Mouse (Mus musculus) intestine, embryonic 14.5 days (tissue): ENCODE results near the gene Dscam. TPM values are rescaled to one million over a fixed set of nuclear protein-coding genes. Genes with fewer than 3 reads are reported as not detected.

Experiments
- ATAC-seq: fragments of 200-750 bp; cut with Nextera tagmentation; replicated peaks from 2 replicates; pipeline ENCODE4 v1.8.0; 2017; ENCODE audit warnings: low read depth, moderate number of reproducible peaks, moderate TSS enrichment, moderate library complexity; ENCODE audit not compliant: low FRiP score, low TSS enrichment
- DNase-seq: peaks from one replicate; pipeline ENCODE4 v3.0.0-alpha.2; 2018; ENCODE audit warnings: low spot score
- H3K27ac ChIP-seq: fragments of 300-500 bp; sonication (generic); 2 replicates; pipeline ENCODE4 v1.5.1; 2014; ENCODE audit warnings: low read depth, mild to moderate bottlenecking, control low read depth
- H3K27me3 ChIP-seq: fragments of 300-500 bp; sonication (generic); replicated peaks from 2 replicates; pipeline ENCODE4 v1.6.1; 2014; ENCODE audit warnings: low read length, control low read depth; ENCODE audit not compliant: control insufficient read depth, insufficient read depth
- H3K36me3 ChIP-seq: fragments of 300-500 bp; sonication (generic); 2 replicates; pipeline ENCODE4 v1.6.1; 2014; ENCODE audit warnings: low read length, control low read depth; ENCODE audit not compliant: control insufficient read depth, insufficient read depth
- H3K4me1 ChIP-seq: fragments of 300-500 bp; sonication (generic); replicated peaks from 2 replicates; pipeline ENCODE4 v1.6.1; 2014; ENCODE audit warnings: low read length, control low read depth, mixed read lengths; ENCODE audit not compliant: control insufficient read depth, insufficient read depth
- H3K4me2 ChIP-seq: fragments of 300-500 bp; sonication (generic); 2 replicates; pipeline ENCODE4 v1.6.1; 2014; ENCODE audit warnings: low read length
- H3K4me3 ChIP-seq: fragments of 300-500 bp; sonication (generic); 2 replicates; pipeline ENCODE4 v1.5.1; 2014; ENCODE audit warnings: low read depth, low read length, control low read depth, mixed read lengths
- H3K9ac ChIP-seq: fragments of 300-500 bp; sonication (generic); 2 replicates; pipeline ENCODE4 v1.6.1; 2014; ENCODE audit warnings: mild to moderate bottlenecking, low read length
- H3K9me3 ChIP-seq: fragments of 300-500 bp; sonication (generic); 2 replicates; pipeline ENCODE4 v1.6.1; 2016; ENCODE audit warnings: low read length, control low read depth; ENCODE audit not compliant: control insufficient read depth
- WGBS: fragments of 180-500 bp; shearing (Covaris S2); extraction: QIAGEN DNeasy Blood & Tissue Kit; methylation state at CpG from one replicate; pipeline ENCODE4 v1.1.7; 2014; 5-methylcytosine and 5-hydroxymethylcytosine counted together
- polyA plus RNA-seq: library from polyadenylated mRNA; unstranded; fragments of >200 nt; fragmentation: Nextera tagmentation; extraction: Ambion mirVana; gene quantifications from 2 replicates; pipeline ENCODE4 v1.2.1, GENCODE M21; 2014

The Dscam gene
- polyA plus RNA-seq, 1 experiment from 2014 or later, result 0.37 TPM

DNA sequence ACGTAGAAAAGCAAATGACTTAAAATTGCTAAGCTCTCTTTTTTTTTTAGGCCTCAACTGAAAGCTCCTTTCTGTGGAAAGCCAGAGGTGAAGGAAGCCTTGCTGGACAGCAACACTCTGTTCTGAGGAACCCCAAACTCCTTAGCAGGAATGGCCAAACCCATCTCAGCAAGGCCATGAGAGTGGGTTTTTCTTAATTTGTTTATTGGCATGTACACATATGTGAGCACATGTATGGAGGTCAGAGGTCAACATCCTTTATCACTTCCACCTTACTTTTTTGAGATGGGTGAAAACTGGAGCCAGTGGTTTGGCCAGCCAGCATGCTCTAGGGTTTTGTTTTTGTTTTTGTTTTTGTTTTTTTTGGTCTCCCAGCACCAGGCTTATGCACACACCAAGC lies 263.5 kb downstream of the Dscam start:
- H3K36me3 ChIP-seq, result no peaks in the 10 kb centered on the region
- ATAC-seq, result no peak
- no peaks in the 10 kb centered on the region for H3K27me3 ChIP-seq
- no peaks in the 10 kb centered on the region for H3K4me1 ChIP-seq
- H3K27ac ChIP-seq, result no peak overlapping the region
- DNase-seq, result no peak
- no peak overlapping the region for H3K9ac ChIP-seq
- WGBS, result 55% methylated on average over 1 of the region's 1 CpGs
- no peak overlapping the region for H3K4me2 ChIP-seq
- H3K4me3 ChIP-seq, result no peak overlapping the region
- H3K9me3 ChIP-seq, result no peaks in the 10 kb centered on the region

DNA sequence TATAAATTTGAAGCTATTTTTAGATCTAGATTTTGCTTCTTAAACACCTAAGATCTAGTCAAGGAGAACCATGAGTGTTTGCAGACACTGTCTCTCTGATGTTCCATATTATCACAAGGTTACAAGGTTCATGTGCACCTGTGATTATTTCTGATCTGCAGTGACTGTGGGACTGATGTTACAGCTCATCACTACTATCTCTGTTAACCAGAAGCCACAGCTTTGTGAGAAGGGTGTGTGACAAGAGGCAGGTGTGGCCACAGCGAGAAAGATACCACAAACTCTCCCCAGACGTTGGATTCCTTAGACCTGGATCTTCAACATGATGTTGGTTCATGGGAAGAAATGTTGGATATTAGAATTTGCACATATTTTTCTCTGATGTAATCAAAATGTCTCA lies 263.9 kb downstream of the Dscam start:
- H3K4me1 ChIP-seq, result no peaks in the 10 kb centered on the region
- no peaks in the 10 kb centered on the region for H3K27me3 ChIP-seq
- no peaks in the 10 kb centered on the region for H3K9me3 ChIP-seq
- ATAC-seq (no peak), DNase-seq (no peak)
- no peak overlapping the region for H3K9ac ChIP-seq
- H3K4me2 ChIP-seq, result no peak overlapping the region
- no peak overlapping the region for H3K4me3 ChIP-seq
- no peaks in the 10 kb centered on the region for H3K36me3 ChIP-seq
- 66% methylated on average over 2 of the region's 2 CpGs for WGBS
- H3K27ac ChIP-seq, result no peak overlapping the region

DNA sequence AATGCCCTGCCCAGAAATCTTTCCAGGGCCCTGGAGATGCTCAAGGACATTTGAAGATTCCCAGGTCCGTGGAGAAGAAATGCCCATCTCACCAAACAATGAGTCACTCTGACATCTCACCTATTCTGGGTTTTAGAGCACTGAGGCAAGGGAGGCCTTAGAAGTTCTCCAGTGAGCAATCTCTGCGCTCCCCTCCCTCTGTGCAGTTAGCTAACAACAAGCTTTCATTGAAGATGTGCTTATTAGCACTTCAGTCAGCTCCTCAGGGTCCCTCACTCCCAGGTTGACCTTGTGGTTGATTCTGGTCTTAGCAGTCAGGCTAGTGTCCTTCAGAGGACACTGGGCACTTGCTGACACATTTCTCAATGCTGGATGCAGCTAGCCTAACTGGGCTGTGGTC lies 265.8 kb downstream of the Dscam start:
- Histone ChIP-seq H3K4me2 (no peak overlapping the region), H3K4me1 (no peaks in the 10 kb centered on the region), H3K4me3 (no peak overlapping the region), H3K27me3 (no peaks in the 10 kb centered on the region), H3K9me3 (no peaks in the 10 kb centered on the region), H3K9ac (no peak overlapping the region), H3K27ac (no peak overlapping the region), H3K36me3 (no peaks in the 10 kb centered on the region)
- ATAC-seq, result no peak
- WGBS, result 21% methylated on average over 2 of the region's 2 CpGs
- DNase-seq, result no peak

DNA sequence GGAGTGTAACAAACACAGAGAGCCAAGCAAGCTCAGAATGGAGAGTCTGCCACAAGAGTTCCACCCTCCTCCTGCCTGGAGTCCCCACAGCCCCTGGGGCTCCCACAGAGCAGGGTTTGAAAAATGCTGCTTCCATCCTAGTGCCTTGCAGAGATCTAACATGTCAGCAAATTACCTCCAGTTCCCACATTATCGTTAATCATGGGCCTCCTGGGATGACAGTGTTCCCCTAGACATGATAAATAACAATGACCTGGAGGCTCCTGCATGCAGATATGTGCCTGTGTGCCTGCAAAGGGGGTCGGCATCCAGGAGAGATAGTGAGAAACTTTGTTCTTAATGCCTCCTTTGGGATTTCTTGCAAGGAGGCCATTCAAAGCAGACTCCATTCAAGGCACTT lies 266.2 kb downstream of the Dscam start:
- Histone ChIP-seq H3K9ac (no peak overlapping the region), H3K4me2 (no peak overlapping the region), H3K27me3 (no peaks in the 10 kb centered on the region), H3K4me1 (no peaks in the 10 kb centered on the region), H3K27ac (no peak overlapping the region), H3K36me3 (no peaks in the 10 kb centered on the region), H3K9me3 (no peaks in the 10 kb centered on the region), H3K4me3 (no peak overlapping the region)
- 16% methylated on average over 2 of the region's 2 CpGs for WGBS
- no peak for ATAC-seq
- DNase-seq, result no peak

DNA sequence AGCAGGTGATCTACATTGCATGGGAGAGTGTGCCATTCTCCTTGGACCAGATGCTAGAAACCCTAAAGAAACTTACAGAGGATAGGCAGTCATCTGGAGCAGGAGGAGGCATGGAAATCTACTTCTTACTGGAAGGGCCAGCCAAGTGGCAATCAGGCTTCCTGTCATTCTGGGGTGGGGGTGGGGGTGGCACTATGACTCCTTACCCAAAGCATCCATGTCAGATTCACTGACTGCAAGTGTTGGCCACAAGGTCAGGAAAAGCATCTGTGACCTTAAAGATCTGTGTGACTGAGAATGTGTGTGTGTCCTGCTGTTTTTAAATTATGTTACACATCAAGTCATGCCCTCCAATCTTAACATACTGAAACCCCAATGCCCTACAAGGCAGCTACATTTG lies 268.0 kb downstream of the Dscam start:
- no peak for ATAC-seq
- H3K27ac ChIP-seq, result no peak overlapping the region

DNA sequence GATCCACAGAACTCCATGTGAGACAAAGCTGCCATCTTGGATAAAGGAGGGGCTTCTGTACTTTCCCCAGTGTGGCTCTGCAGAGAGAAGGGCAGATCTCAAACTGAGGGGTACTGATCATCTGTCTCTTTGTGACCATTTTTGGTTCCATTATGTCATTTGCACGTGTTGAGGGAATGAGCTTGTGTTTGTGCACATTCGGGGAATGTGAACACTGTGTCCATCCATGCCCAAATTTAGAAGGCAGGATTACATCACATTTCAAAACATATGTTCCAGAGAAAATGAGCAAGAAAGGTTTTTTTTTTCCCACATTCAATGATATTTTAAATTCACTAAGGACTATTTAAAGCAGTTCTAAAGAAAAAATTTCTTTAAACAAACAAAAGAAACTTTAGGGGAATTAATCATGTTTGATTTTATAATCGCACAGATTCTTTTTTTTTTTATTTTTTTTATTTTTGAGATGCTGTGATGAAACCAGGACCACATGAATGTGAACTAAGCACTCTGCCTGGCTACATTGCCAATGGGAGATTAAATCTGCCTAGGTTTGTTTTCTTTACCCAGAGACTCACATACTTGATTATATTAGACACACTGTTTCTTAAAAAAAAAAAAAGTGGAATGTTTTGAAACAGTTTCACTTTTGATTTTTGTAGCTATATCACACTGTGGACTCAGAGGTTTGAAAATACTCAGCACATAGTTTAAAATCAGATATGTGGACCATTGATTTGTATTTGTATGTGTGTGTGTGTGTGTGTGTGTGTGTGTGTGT lies 269.1 kb downstream of the Dscam start:
- Histone ChIP-seq H3K4me3 (no peak overlapping the region), H3K4me1 (no peaks in the 10 kb centered on the region), H3K36me3 (no peaks in the 10 kb centered on the region), H3K9ac (no peak overlapping the region), H3K27ac (no peak overlapping the region), H3K9me3 (no peaks in the 10 kb centered on the region), H3K27me3 (no peaks in the 10 kb centered on the region), H3K4me2 (no peak overlapping the region)
- ATAC-seq (no peak), DNase-seq (no peak)
- 53% methylated on average over 3 of the region's 3 CpGs for WGBS

More for the DNA sequence above, 268.0 kb downstream of the Dscam start:
- no peaks in the 10 kb centered on the region for H3K27me3 ChIP-seq
- no peaks in the 10 kb centered on the region for H3K9me3 ChIP-seq
- no peak overlapping the region for H3K4me2 ChIP-seq
- DNase-seq, result no peak
- H3K4me1 ChIP-seq, result no peaks in the 10 kb centered on the region
- no peaks in the 10 kb centered on the region for H3K36me3 ChIP-seq
- H3K4me3 ChIP-seq, result no peak overlapping the region
- no peak overlapping the region for H3K9ac ChIP-seq

DNA sequence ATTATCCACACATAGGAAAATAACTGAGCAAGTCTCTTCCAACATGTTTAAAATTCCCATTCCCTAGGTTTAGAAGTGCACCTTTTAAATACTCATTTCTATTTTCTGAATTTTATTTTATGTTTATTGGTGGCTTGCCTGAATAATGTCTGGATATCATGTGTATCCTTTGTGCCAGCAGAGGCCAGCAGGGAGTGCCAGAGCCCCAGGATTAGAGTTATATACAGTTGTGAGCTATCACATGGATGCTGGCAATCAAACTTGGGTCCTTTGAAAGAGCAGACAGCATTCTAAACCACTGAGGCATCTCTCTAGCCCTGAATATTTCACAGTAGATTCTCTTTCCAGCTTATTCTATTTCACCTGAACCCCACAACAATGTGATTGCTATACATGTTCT lies 271.2 kb downstream of the Dscam start:
- H3K9ac ChIP-seq, result no peak overlapping the region
- DNase-seq (no peak), ATAC-seq (no peak)
- H3K4me3 ChIP-seq, result no peak overlapping the region
- no peaks in the 10 kb centered on the region for H3K27me3 ChIP-seq
- H3K27ac ChIP-seq, result no peak overlapping the region
- H3K36me3 ChIP-seq, result no peaks in the 10 kb centered on the region
- no peaks in the 10 kb centered on the region for H3K4me1 ChIP-seq
- H3K4me2 ChIP-seq, result no peak overlapping the region
- H3K9me3 ChIP-seq, result no peaks in the 10 kb centered on the region

DNA sequence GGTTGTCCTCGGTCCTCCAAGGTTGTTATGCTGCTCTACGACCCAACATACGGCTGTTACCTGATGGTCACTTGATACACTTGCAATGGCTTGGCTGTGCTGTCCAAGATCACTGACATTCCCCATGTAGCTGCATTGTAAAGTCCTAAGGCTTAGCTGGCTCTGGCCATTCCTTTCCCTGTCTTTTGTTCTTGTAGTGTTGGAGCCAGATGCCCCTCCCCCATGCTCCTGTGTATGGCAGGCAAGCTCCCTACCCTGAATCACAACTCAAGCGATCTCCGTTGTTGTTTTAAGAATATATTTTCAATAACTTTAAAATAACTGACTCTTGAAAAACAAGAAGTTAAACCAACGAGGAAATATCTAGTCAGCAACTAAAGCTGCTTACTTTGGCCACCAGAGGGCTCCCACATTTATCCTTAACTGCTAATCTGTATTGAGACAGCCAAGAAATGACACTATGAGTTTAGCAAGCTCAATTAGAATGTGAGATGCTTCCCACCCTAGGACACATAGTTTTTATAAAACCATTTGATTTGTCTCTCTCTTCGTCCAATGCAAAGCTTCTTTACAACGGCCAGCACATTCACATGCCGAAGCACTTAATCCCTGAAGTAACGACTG lies 273.9 kb downstream of the Dscam start:
- no peaks in the 10 kb centered on the region for H3K9me3 ChIP-seq
- no peaks in the 10 kb centered on the region for H3K36me3 ChIP-seq
- DNase-seq (no peak), ATAC-seq (no peak)
- no peak overlapping the region for H3K27ac ChIP-seq
- H3K27me3 ChIP-seq, result no peaks in the 10 kb centered on the region
- WGBS, result 69% methylated on average over 10 of the region's 10 CpGs
- H3K4me1 ChIP-seq, result no peaks in the 10 kb centered on the region
- H3K4me3 ChIP-seq, result no peak overlapping the region
- no peak overlapping the region for H3K4me2 ChIP-seq
- no peak overlapping the region for H3K9ac ChIP-seq

DNA sequence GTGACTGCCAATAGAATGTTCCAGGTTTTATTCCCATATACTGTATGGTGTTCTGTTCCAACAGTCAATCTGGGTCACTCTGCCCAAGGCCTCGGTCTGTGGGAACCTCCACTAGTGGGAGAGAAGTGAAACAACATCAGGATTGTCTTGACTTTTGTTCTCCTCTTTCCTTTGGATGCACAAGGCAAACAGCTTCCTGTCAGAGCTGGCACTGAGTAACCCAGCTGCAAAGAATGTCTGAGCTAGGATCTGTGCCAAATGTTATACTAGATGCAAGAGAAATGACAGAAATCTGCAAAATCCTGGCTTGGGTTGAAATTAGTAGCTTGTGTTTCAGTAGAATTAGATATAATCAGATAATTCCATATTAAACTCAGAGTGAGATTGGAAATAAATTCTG lies 282.5 kb downstream of the Dscam start:
- H3K27ac ChIP-seq, result no peak overlapping the region
- H3K9ac ChIP-seq, result no peak overlapping the region
- DNase-seq, result no peak
- H3K27me3 ChIP-seq, result no peaks in the 10 kb centered on the region
- H3K36me3 ChIP-seq, result no peaks in the 10 kb centered on the region
- no peaks in the 10 kb centered on the region for H3K9me3 ChIP-seq
- no peak for ATAC-seq
- WGBS, result 79% methylated on average over 1 of the region's 1 CpGs
- no peaks in the 10 kb centered on the region for H3K4me1 ChIP-seq
- H3K4me2 ChIP-seq, result no peak overlapping the region
- no peak overlapping the region for H3K4me3 ChIP-seq
